Mouse (Mus musculus) heart, adult 2 months (tissue): ENCODE measurements around the gene Me1. TPM values are rescaled to one million over a fixed set of nuclear protein-coding genes. Genes with fewer than 3 reads are reported as not detected.

Source experiments
- DNase-seq, 2 experiments: peaks; one replicate each; pipeline ENCODE4 v3.0.0; 2021
- H3K27ac ChIP-seq: fragments of 200-600 bp; 2 replicates; pipeline ENCODE4 v1.8.1; 2022
- H3K27me3 ChIP-seq: fragments of 200-500 bp; 2 replicates; pipeline ENCODE4 v1.6.1; 2012; ENCODE audit warnings: mild to moderate bottlenecking, low read length, inconsistent platforms, mixed read lengths; ENCODE audit not compliant: control insufficient read depth, insufficient read depth
- H3K36me3 ChIP-seq: fragments of 200-500 bp; 2 replicates; pipeline ENCODE4 v1.6.1; 2012; ENCODE audit warnings: low read length, inconsistent platforms; ENCODE audit not compliant: control insufficient read depth, insufficient read depth
- H3K4me1 ChIP-seq: fragments of 200-500 bp; 2 replicates; pipeline ENCODE4 v1.6.1; 2011; ENCODE audit warnings: low read length; ENCODE audit not compliant: control insufficient read depth, insufficient read depth
- H3K4me3 ChIP-seq: fragments of 200-600 bp; 2 replicates; pipeline ENCODE4 v1.8.1; 2022
- H3K79me2 ChIP-seq: fragments of 200-500 bp; replicated peaks from 2 replicates; pipeline ENCODE4 v1.6.1; 2012; ENCODE audit warnings: mild to moderate bottlenecking, inconsistent platforms, low read length, moderate library complexity, mixed read lengths; ENCODE audit not compliant: control insufficient read depth, insufficient read depth
- H3K9ac ChIP-seq: fragments of 200-500 bp; 2 replicates; pipeline ENCODE4 v1.6.1; 2012; ENCODE audit warnings: low read depth, mild to moderate bottlenecking, control low read depth, inconsistent platforms, low read length, mixed read lengths
- CTCF ChIP-seq: fragments of 200-600 bp; IDR thresholded peaks from 2 replicates; pipeline ENCODE4 v1.8.1; 2022; ENCODE audit warnings: antibody characterized with exemption, mild to moderate bottlenecking, moderate library complexity
- EP300 ChIP-seq: fragments of 200-500 bp; IDR thresholded peaks from 2 replicates; pipeline ENCODE4 v1.6.1; 2011; ENCODE audit warnings: low read depth, low read length, control low read depth; ENCODE audit not compliant: insufficient read depth
- POLR2A ChIP-seq: fragments of 200-500 bp; IDR thresholded peaks from 2 replicates; pipeline ENCODE4 v1.6.1; 2011; ENCODE audit warnings: mild to moderate bottlenecking, low read depth, low read length, control low read depth; ENCODE audit not compliant: insufficient read depth
- WGBS: fragments of 180-500 bp; shearing (Covaris S2); methylation state at CpG from one replicate; pipeline ENCODE4 v1.1.7; 2018; 5-methylcytosine and 5-hydroxymethylcytosine counted together
- intact Hi-C: fragments of 180-260 bp; cut with DNase I; formaldehyde crosslinking; loops from one replicate; pipeline ENCODE4 v1.15.1; 2025
- polyA plus RNA-seq: library from polyadenylated mRNA; depleted of rRNA; stranded (reverse); fragments of >200 nt; gene quantifications from 2 replicates; pipeline ENCODE4 v1.2.3, GENCODE M21; 2012
- total RNA-seq, 2 experiments: library from RNA; stranded (reverse); gene quantifications; 2 replicates each; pipeline ENCODE4 v1.2.3; 2021

The Me1 gene
- total and polyA plus RNA-seq, 3 experiments: 67.1 to 110 (median 100.0) TPM

GRCm38 (mm10) chr9:86619341-86620139 is 76.2 kb downstream of the Me1 start:
- intact Hi-C loops: no loop called here
- Histone ChIP-seq H3K4me1 (peaks cover 2% of the 10 kb centered on the region), H3K27ac (no peak overlapping the region), H3K79me2 (no peaks in the 10 kb centered on the region), H3K9ac (no peak overlapping the region), H3K27me3 (no peaks in the 10 kb centered on the region), H3K4me3 (no peak overlapping the region), H3K36me3 (no peaks in the 10 kb centered on the region; the same call in 1 of the 2 replicates)
- TF ChIP-seq CTCF: no peak
- no peak for TF ChIP-seq POLR2A
- no peak for TF ChIP-seq EP300
- WGBS: 70% methylated on average over 10 of the region's 10 CpGs
- DNase-seq: no peak

GRCm38 (mm10) chr9:86617837-86618492 is 77.8 kb downstream of the Me1 start:
- Histone ChIP-seq H3K79me2 (no peaks in the 10 kb centered on the region), H3K36me3 (no peaks in the 10 kb centered on the region; the same call in 1 of the 2 replicates), H3K9ac (no peak overlapping the region), H3K4me3 (no peak overlapping the region), H3K4me1 (peaks cover 2% of the 10 kb centered on the region), H3K27ac (no peak overlapping the region), H3K27me3 (no peaks in the 10 kb centered on the region)
- 29% methylated on average over 7 of the region's 7 CpGs for WGBS
- no peak for DNase-seq
- TF ChIP-seq EP300: no peak
- TF ChIP-seq CTCF: no peak
- no peak for TF ChIP-seq POLR2A
- intact Hi-C loops: no loop called here

- Histone ChIP-seq H3K79me2 (no peaks in the 10 kb centered on the region), H3K27me3 (no peaks in the 10 kb centered on the region), H3K36me3 (no peaks in the 10 kb centered on the region; the same call in 1 of the 2 replicates), H3K4me1 (peaks cover 2% of the 10 kb centered on the region), H3K4me3 (no peak overlapping the region), H3K9ac (no peak overlapping the region), H3K27ac (no peak overlapping the region)
- intact Hi-C loops: no loop called here
- 88% methylated on average over 1 of the region's 1 CpGs for WGBS
- no peak for DNase-seq
- TF ChIP-seq CTCF (no peak), EP300 (no peak), POLR2A (no peak)
Observed at GRCm38 (mm10) chr9:86615765-86616164, 80.0 kb downstream of the Me1 start.

GRCm38 (mm10) chr9:86612091-86612490 is 83.7 kb downstream of the Me1 start:
- Histone ChIP-seq H3K79me2 (no peaks in the 10 kb centered on the region), H3K36me3 (no peaks in the 10 kb centered on the region), H3K4me1 (peaks cover 2% of the 10 kb centered on the region; the same call in 1 of the 2 replicates), H3K4me3 (no peak overlapping the region), H3K9ac (no peak overlapping the region), H3K27me3 (no peaks in the 10 kb centered on the region), H3K27ac (no peak overlapping the region)
- intact Hi-C loops: no loop called here
- 85% methylated on average over 4 of the region's 4 CpGs for WGBS
- no peak for DNase-seq
- TF ChIP-seq POLR2A: no peak
- TF ChIP-seq CTCF: no peak
- no peak for TF ChIP-seq EP300

- WGBS: 66% methylated on average over 6 of the region's 6 CpGs
- Histone ChIP-seq H3K9ac (no peak overlapping the region), H3K27ac (no peak overlapping the region), H3K27me3 (no peaks in the 10 kb centered on the region), H3K79me2 (no peaks in the 10 kb centered on the region), H3K36me3 (no peaks in the 10 kb centered on the region), H3K4me1 (peaks cover 2% of the 10 kb centered on the region; the same call in 1 of the 2 replicates), H3K4me3 (no peak overlapping the region)
- DNase-seq: no peak
- intact Hi-C loops: no loop called here
- TF ChIP-seq EP300 (no peak), CTCF (no peak), POLR2A (no peak)
Observed at GRCm38 (mm10) chr9:86605776-86606175, 90.0 kb downstream of the Me1 start.
